Mouse (Mus musculus) megakaryocyte, embryonic 14.5 days (primary cell): ENCODE data around the gene Coro1b. TPM values are rescaled to one million over a fixed set of nuclear protein-coding genes. Genes with fewer than 3 reads are reported as not detected.

Experiments used
- H3K27me3 ChIP-seq: replicated peaks from 2 replicates; pipeline ENCODE3; 2012; ENCODE audit warnings: inconsistent platforms
- H3K36me3 ChIP-seq: replicated peaks from 2 replicates; pipeline ENCODE3; 2012; ENCODE audit warnings: low read length, inconsistent platforms, mixed read lengths
- H3K4me1 ChIP-seq: 2 replicates; pipeline ENCODE4 v1.6.1; 2012; ENCODE audit warnings: inconsistent platforms
- H3K4me3 ChIP-seq: replicated peaks from 2 replicates; pipeline ENCODE3; 2012; ENCODE audit warnings: moderate library complexity, mild to moderate bottlenecking, inconsistent platforms
- H3K9me3 ChIP-seq: 2 replicates; pipeline ENCODE4 v1.6.1; 2012; ENCODE audit warnings: inconsistent platforms
- FLI1 ChIP-seq: IDR thresholded peaks from 2 replicates; pipeline ENCODE4 v1.6.1; 2012; ENCODE audit warnings: low read length, inconsistent platforms, mixed read lengths
- GATA1 ChIP-seq: IDR thresholded peaks from 3 replicates; pipeline ENCODE4 v1.6.1; 2012; ENCODE audit warnings: mixed read lengths, low read length, inconsistent platforms, borderline replicate concordance
- polyA plus RNA-seq: library from polyadenylated mRNA; stranded (reverse); fragments of >175 nt; gene quantifications from 2 replicates; pipeline ENCODE4 v1.2.3, GENCODE M21; 2012; ENCODE audit warnings: low replicate concordance; ENCODE audit not compliant: insufficient read depth

Coro1b gene
- polyA plus RNA-seq, 1 experiment, result 364 TPM

GRCm38 (mm10) chr19:4194776-4195650, 46.6 kb downstream of the Coro1b start:
- peaks cover 74% of the 10 kb centered on the region for H3K36me3 ChIP-seq
- H3K4me1 ChIP-seq, result peaks cover 82% of the 10 kb centered on the region
- H3K9me3 ChIP-seq, result no peaks in the 10 kb centered on the region
- no peaks in the 10 kb centered on the region for H3K27me3 ChIP-seq
- H3K4me3 ChIP-seq, result peak overlapping the region; percentile 14
- TF ChIP-seq FLI1 (no peak), GATA1 (no peak)

GRCm38 (mm10) chr19:4196048-4196447, 47.6 kb downstream of the Coro1b start:
- TF ChIP-seq FLI1 (no peak), GATA1 (no peak)
- H3K4me3 ChIP-seq, result no peak overlapping the region
- H3K9me3 ChIP-seq, result no peaks in the 10 kb centered on the region
- H3K4me1 ChIP-seq, result peaks cover 82% of the 10 kb centered on the region
- peaks cover 82% of the 10 kb centered on the region for H3K36me3 ChIP-seq
- no peaks in the 10 kb centered on the region for H3K27me3 ChIP-seq

GRCm38 (mm10) chr19:4196548-4196947, 48.1 kb downstream of the Coro1b start:
- Histone ChIP-seq H3K9me3 (no peaks in the 10 kb centered on the region), H3K4me3 (no peak overlapping the region), H3K36me3 (peaks cover 82% of the 10 kb centered on the region), H3K4me1 (peaks cover 82% of the 10 kb centered on the region), H3K27me3 (no peaks in the 10 kb centered on the region)
- no peak for TF ChIP-seq FLI1

- Histone ChIP-seq H3K4me1 (peaks cover 87% of the 10 kb centered on the region), H3K36me3 (peaks cover 82% of the 10 kb centered on the region), H3K27me3 (no peaks in the 10 kb centered on the region), H3K4me3 (no peak overlapping the region), H3K9me3 (no peaks in the 10 kb centered on the region)
- TF ChIP-seq GATA1 (no peak), FLI1 (no peak)
These were observed 48.8 kb downstream of the Coro1b start for GRCm38 (mm10) chr19:4197180-4197579.

- Histone ChIP-seq H3K36me3 (peaks cover 44% of the 10 kb centered on the region), H3K9me3 (no peaks in the 10 kb centered on the region), H3K27me3 (peaks cover 17% of the 10 kb centered on the region), H3K4me1 (peaks cover 79% of the 10 kb centered on the region), H3K4me3 (peak within 1 kb of the TSS; percentile 98)
- no peak for TF ChIP-seq FLI1
These were observed 53.0 kb downstream of the Coro1b start, which contains the start of gene Rad9a for GRCm38 (mm10) chr19:4201291-4201909. Gene Rad9a, minus strand, starts transcription at chr19:4201662.

- Histone ChIP-seq H3K4me3 (peak overlapping the region; percentile 98), H3K36me3 (peaks cover 36% of the 10 kb centered on the region), H3K4me1 (peaks cover 76% of the 10 kb centered on the region), H3K27me3 (peaks cover 22% of the 10 kb centered on the region), H3K9me3 (no peaks in the 10 kb centered on the region)
- TF ChIP-seq GATA1, result no peak
- no peak for TF ChIP-seq FLI1
These were observed 53.7 kb downstream of the Coro1b start for GRCm38 (mm10) chr19:4202149-4202548.

GRCm38 (mm10) chr19:4203148-4203547, 54.7 kb downstream of the Coro1b start:
- H3K27me3 ChIP-seq, result peaks cover 27% of the 10 kb centered on the region
- H3K36me3 ChIP-seq, result peaks cover 26% of the 10 kb centered on the region
- peaks cover 69% of the 10 kb centered on the region for H3K4me1 ChIP-seq
- H3K4me3 ChIP-seq, result peak overlapping the region; percentile 80
- no peak for TF ChIP-seq FLI1
- no peak for TF ChIP-seq GATA1
- H3K9me3 ChIP-seq, result no peaks in the 10 kb centered on the region

Other genes starting within 250 kb of the Coro1b start
- 39.3 and 78.0 TPM in 2 replicates for gene Tcirg1, start 241.5 kb upstream of the Coro1b start, polyA plus RNA-seq
- 38.8 and 142 TPM in 2 replicates for gene Ndufs8, start 235.8 kb upstream of the Coro1b start, polyA plus RNA-seq
- gene Aldh3b1, start 218.8 kb upstream of the Coro1b start, polyA plus RNA-seq, result 2.8 TPM in 1 of 2 replicates, not detected in the other
- gene Unc93b1, start 213.4 kb upstream of the Coro1b start, polyA plus RNA-seq, result 30.5 and 188 TPM in 2 replicates
- gene Aldh3b3, start 190.0 kb upstream of the Coro1b start, polyA plus RNA-seq, result 0.04 TPM in 1 of 2 replicates, not detected in the other
- gene Aldh3b2, start 176.3 kb upstream of the Coro1b start, polyA plus RNA-seq, result not detected in 2 replicates
- gene Acy3, start 162.0 kb upstream of the Coro1b start, polyA plus RNA-seq, result 6.4 TPM in 1 of 2 replicates, not detected in the other
- gene Tbx10, start 155.9 kb upstream of the Coro1b start, polyA plus RNA-seq, result not detected in 2 replicates
- 11.7 and 19.3 TPM in 2 replicates for gene Nudt8, start 148.0 kb upstream of the Coro1b start, polyA plus RNA-seq
- gene Gm49405, start 148.0 kb upstream of the Coro1b start, polyA plus RNA-seq, result 0.74 and 0.93 TPM in 2 replicates
- 2.7 and 7.3 TPM in 2 replicates for gene Doc2g, start 145.3 kb upstream of the Coro1b start, polyA plus RNA-seq
- gene Ndufv1, start 135.8 kb upstream of the Coro1b start, polyA plus RNA-seq, result 111 and 122 TPM in 2 replicates
- gene Gstp1, start 110.6 kb upstream of the Coro1b start, polyA plus RNA-seq, result 128 and 173 TPM in 2 replicates
- gene Gstp2, start 102.6 kb upstream of the Coro1b start, polyA plus RNA-seq, result not detected in 2 replicates
- not detected in 2 replicates for gene Gstp3, start 89.0 kb upstream of the Coro1b start, polyA plus RNA-seq
- not detected in 2 replicates for gene Cabp2, start 67.0 kb upstream of the Coro1b start, polyA plus RNA-seq
- gene Cdk2ap2, start 51.4 kb upstream of the Coro1b start, polyA plus RNA-seq, result 140 and 181 TPM in 2 replicates
- 122 and 153 TPM in 2 replicates for gene Pitpnm1, start 48.6 kb upstream of the Coro1b start, polyA plus RNA-seq
- 293 and 434 TPM in 2 replicates for gene Aip, start 22.8 kb upstream of the Coro1b start, polyA plus RNA-seq
- gene Gpr152, start 8.8 kb upstream of the Coro1b start, polyA plus RNA-seq, result not detected in 2 replicates
- gene Cabp4, start 4.6 kb upstream of the Coro1b start, polyA plus RNA-seq, result 0.51 and 1.2 TPM in 2 replicates
- gene Ptprcap, start 5.0 kb downstream of the Coro1b start, polyA plus RNA-seq, result 777 and 793 TPM in 2 replicates
- 108 and 492 TPM in 2 replicates for gene Rps6kb2, start 14.7 kb downstream of the Coro1b start, polyA plus RNA-seq
- gene Carns1, start 26.9 kb downstream of the Coro1b start, polyA plus RNA-seq, result 1.3 and 5.6 TPM in 2 replicates
- gene Tbc1d10c, start 42.7 kb downstream of the Coro1b start, polyA plus RNA-seq, result 24.1 and 31.5 TPM in 2 replicates
- 268 and 792 TPM in 2 replicates for gene Ppp1ca, start 43.4 kb downstream of the Coro1b start, polyA plus RNA-seq
- gene Rad9a, start 53.0 kb downstream of the Coro1b start, polyA plus RNA-seq, result 22.1 and 24.3 TPM in 2 replicates
- 0.09 and 2.0 TPM in 2 replicates for gene Clcf1, start 65.6 kb downstream of the Coro1b start, polyA plus RNA-seq
- gene AC109138.7, start 65.7 kb downstream of the Coro1b start, polyA plus RNA-seq, result 8.5 and 73.0 TPM in 2 replicates
- 67.5 and 91.7 TPM in 2 replicates for gene Pold4, start 83.3 kb downstream of the Coro1b start, polyA plus RNA-seq
- 16.5 and 28.6 TPM in 2 replicates for gene Ssh3, start 120.6 kb downstream of the Coro1b start, polyA plus RNA-seq
- gene Ankrd13d, start 134.5 kb downstream of the Coro1b start, polyA plus RNA-seq, result 5.6 TPM in 1 of 2 replicates, not detected in the other
- gene Grk2, start 157.6 kb downstream of the Coro1b start, polyA plus RNA-seq, result 265 and 541 TPM in 2 replicates
- gene Kdm2a, start 249.7 kb downstream of the Coro1b start, polyA plus RNA-seq, result 9.4 and 14.6 TPM in 2 replicates